Mouse (Mus musculus) liver, postnatal 0 days (tissue): ENCODE measurements around the gene Lats2.
A peak's percentile ranks its signal among the peaks of the same experiment; 100 is the strongest.

Experiments used
- CTCF ChIP-seq: sonication (generic); IDR thresholded peaks from 2 replicates; pipeline ENCODE4 v1.5.1; 2016; ENCODE audit warnings: antibody characterized with exemption, low read depth
- EP300 ChIP-seq: IDR thresholded peaks from 2 replicates; pipeline ENCODE4 v1.6.1; 2016; ENCODE audit warnings: antibody characterized with exemption, low read depth, mild to moderate bottlenecking

GRCm38 (mm10) chr14:57695550-57695949 lies 62.6 kb downstream of the Lats2 start:
- TF ChIP-seq CTCF, result peak; percentile 65
- TF ChIP-seq EP300, result no peak
